Mouse (Mus musculus) c-Kit-positive CD71-negative TER-119-negative erythroid progenitor cells, embryonic 14.5 days (primary cell): ENCODE data around the gene Hrk.

Experiments used
- DNase-seq: peaks from one replicate; pipeline ENCODE4 v3.0.0-alpha.2; 2013; ENCODE audit warnings: low read depth

Gene Hrk

DNA sequence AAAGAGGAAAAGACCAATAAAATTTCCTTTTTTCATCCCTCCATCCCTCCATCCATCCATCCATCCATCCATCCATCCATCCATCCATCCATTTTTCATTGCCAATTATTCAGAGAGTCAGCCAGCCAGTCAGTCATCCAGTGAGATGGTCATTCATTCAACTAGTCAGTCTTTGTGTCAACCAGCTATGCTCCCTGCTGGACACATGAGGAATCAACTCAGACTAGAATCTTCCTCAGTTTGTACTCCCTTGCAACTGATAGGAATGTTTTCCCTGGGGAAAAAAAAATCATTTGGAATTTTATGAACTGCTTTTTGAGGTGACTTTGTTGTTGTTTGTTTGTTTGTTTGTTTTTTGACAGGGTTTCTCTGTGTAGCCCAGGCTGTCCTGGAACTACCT lies 1.0 kb downstream of the Hrk start:
- DNase-seq = no peak

- no peak for DNase-seq
Observed at GRCm38 (mm10) chr5:118167561-118167995, 3.1 kb downstream of the Hrk start.

DNA sequence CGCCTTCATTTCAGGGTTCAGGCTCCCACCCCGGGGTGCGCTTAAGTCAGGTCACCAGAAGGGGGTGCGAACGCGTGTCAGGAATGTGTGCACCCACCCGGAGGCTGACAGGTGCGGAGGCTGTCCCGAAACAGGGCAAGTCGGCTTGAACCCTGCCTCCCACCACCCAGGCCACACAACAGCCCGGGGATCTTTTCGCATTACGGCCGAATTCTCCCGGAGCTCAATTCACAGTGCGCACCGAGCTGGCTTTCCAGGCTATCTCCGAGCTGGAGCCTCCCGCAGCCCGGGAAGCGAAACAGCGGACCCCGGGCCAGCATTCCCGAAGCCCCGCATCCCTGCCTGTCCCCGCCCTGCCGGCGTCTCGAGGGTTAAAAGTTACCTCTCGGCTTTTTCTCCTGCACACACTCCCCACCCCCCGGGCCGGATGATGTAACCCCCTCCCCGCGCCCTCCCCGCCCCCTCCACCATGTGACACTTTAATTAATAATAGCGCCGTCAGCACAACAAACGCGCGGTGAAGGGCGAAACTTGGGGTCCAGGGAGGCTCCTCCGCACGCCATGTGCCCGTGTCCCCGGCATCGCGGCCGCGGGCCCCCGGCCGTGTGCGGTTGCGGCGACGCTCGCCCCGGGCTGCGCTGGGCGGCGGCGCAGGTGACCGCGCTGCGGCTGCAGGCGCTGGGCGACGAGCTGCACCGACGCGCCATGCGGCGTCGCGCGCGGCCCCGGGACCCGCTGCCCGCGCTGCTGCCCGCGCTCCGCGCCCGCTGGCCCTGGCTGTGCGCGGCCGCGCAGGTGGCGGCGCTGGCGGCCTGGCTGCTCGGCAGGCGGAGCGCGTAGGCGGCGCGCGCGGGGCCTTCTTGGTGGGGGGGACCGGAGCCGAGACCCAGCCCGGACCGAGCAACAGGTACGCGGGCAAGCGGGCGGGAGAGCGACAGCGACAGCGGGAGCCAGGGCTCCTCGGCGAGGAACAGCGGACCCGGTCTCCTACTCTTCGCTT lies 5.1 kb downstream of the Hrk start:
- no peak for DNase-seq

- no peak for DNase-seq
Observed at GRCm38 (mm10) chr5:118170888-118171529, 6.6 kb downstream of the Hrk start.

GRCm38 (mm10) chr5:118171665-118172064 lies 7.2 kb downstream of the Hrk start:
- no peak for DNase-seq

DNA sequence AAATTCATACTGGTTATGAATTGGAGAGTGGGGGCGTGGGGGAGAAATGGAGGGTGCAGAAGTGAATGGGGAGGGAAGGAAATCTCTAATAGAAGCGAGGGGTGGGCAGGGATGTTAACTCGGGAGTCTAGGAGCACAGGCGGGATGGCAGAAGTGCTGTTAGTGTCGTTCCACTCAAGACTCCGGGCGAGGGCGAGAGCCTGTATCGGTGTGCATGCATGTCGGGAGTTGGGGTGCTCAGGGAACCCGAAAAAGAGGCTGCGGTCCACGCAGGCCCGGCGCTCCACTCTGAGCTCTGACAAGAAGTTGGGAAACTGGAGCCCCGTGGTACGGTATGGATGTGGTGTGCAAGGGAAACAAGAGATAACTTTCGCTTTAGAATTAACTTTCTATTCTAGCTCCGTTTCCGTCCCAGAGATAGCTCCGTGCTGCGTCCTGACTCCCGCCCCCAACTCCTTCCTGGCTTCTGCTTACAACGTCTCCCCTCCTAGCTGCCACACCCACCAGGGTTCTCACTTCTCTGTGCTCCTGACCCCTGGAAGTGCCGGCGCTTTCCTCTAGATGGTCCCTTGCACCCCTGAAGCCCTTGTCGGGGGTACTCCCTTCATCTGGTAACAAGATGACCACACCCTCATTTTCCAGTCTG lies 7.8 kb downstream of the Hrk start:
- no peak for DNase-seq

- DNase-seq = no peak
Observed at GRCm38 (mm10) chr5:118174310-118175009, 10.0 kb downstream of the Hrk start.

DNA sequence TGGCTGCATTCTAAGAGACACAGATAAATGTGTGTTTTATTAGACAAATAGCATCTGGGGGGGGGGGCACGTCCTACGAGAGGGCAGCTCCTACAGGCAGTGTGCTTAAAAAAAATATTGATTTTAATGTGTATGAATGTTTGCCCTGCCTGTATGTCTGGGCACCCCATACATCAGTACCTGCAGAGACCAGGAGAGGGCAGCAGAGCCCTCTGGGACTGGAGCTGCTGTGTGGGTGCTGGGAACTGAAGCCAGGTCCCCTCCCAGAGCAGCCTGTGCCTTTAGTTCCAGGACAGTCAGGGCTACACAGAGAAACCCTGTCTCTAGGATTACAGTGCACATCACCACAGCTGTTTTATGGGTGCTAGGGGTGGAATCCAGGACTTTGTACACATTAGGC lies 10.7 kb downstream of the Hrk start:
- no peak for DNase-seq

GRCm38 (mm10) chr5:118177640-118178039 lies 13.2 kb downstream of the Hrk start:
- DNase-seq = no peak

DNA sequence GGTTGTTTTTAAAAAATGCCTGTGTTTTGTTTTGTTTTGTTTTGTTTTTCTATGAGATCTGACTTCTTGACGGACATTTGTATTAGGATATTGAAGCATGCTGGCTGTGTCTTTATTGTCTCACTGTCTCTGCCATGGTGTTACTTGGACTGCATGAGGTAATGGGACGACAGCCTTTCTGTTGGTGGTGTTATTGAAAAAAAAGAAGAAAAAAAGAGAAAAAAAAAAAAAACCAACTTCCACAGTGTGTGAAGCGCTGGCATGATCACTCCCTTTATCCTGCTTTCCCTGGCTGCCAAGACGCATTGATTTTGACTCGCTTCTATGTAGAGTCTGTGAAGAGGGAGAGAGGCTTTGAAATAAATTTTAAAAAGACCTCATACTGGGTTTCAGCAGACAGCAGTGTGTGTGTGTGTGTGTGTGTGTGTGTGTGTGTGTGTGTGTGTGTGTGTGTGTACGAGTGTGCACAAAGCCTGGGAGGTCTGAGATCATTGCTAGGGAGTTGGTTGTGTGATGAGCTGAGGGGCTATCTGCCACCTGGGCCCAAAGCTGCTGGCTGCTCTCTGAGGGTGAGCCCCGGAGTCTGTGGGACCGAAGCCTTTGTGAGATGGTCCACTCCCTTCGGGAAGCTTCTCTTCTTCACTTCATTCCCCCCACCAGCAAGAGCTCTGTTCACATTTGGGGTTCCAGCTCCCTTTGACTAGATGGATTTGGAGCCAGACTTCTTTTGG lies 22.6 kb downstream of the Hrk start:
- DNase-seq = no peak

GRCm38 (mm10) chr5:118188356-118188755 lies 23.9 kb downstream of the Hrk start:
- DNase-seq = no peak

DNA sequence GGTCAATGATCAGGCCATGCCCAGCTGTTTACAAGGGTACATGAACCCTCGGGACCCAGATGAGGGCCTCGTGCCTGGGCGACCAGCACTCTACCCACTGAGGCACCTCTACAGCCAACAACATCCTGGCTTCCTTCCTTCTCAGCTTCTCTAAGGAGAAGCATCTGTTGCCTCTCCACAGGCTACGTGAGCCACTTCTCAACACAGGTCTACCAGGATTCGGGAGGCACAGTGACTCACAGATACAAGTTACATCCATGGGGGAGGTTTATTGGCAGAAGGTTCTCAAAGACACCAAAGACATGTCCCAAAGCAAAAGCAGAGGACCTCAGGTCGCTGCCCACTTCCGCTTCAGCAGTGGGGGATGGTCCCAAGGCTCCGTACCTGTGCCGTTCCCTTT lies 26.0 kb downstream of the Hrk start:
- no peak for DNase-seq

GRCm38 (mm10) chr5:118192221-118192620 lies 27.8 kb downstream of the Hrk start:
- no peak for DNase-seq

GRCm38 (mm10) chr5:118197421-118197820 lies 33.0 kb downstream of the Hrk start:
- no peak for DNase-seq

DNA sequence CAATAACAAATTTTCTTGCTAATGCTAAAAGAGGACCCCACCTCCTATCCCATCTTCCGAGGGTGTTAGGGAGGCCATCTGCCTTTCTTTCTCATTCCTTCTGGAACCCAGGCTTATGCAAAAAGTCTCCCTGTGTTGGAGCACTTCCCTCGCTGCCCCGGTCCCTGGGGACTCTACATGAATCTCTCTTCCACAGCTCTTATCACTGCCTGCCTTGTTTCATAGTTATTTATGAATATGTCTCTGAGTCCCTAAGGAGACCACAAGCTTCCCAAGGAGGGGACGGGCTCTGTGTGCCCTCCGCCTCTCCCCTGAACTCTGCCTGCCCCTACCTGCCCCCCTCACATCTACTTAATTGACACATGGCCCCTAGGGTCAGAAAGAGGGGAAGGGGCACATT lies 35.2 kb downstream of the Hrk start:
- no peak for DNase-seq

GRCm38 (mm10) chr5:118204675-118205440 lies 40.4 kb downstream of the Hrk start:
- peak; percentile 13 for DNase-seq

DNA sequence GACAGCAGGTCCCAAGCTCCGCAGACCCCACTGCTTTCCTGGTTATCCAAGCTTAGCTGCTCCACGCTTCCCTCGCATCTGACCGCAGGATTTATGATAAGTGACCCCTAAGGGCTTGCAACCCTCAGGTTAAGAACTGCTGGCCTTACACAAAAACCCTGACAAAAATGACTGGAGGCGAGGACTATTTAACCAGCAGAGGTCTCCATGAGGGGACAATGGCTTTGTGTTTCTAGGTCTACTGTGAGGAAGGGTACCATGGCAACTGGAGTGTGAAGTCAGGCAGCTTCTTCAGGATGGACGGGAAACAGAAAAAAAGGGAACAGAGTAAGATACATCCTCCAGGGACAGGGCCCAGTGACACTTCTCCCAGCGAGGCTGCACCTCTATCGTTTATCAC lies 41.4 kb downstream of the Hrk start:
- no peak for DNase-seq

GRCm38 (mm10) chr5:118214012-118214411 lies 49.6 kb downstream of the Hrk start:
- DNase-seq = no peak

DNA sequence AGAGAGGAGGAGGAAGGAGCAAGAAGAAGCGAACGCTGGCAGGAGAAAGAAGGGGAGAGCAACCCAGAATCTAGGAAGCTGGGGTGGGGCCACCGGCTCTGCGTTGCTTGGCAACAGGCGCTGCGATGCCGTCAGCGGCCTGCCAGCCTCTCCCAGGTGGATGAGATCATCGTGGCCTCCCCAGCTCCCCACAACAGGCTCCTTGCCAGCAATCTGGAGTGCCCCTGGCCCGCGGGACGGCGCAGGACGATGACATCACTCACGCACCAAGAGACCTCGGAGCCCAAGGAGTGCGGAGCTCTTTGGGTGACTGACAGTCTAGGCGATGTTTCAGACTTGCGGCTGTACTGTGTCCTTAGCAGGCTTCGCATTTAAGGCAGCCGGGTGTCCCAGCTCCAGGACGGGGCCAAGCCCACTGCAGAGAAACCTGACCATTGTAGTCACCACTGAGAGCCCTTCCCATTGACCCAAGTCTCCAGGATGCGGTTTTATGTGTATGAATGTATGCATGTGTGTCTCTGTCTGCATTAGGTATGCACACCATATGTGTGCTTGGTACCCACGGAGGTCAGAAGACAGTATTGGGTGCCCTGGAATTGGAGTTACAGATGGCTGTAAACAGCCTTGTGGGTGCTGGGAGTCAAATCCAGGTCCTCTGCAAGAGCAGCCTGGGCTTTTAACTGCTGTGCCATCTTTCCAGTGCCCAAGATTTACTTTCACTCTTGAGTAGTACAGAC lies 50.1 kb downstream of the Hrk start:
- DNase-seq = peak; percentile 17

DNA sequence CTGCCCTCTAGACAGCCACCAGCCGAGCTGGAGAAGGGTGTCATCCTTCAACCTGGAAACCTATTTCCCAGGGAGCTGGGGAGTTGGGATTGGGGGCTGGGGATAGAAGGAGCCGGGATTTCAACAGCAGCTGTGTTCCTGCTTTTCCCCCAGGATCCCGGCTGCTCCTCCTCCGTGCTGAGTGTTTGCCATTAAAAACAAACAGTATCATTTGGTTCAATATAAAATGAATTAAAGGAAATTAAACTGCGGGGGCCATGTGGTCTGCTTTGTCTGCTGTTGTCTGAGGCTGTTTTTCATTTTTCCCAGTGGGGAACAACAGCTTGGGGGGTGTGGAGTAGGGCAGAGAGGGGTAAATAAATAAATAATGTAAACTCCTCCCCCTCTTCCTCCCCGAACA lies 53.0 kb downstream of the Hrk start:
- no peak for DNase-seq
